Mouse (Mus musculus): ENCODE measurements around the gene Prpsap1. TPM values are rescaled to one million over a fixed set of nuclear protein-coding genes. Genes with fewer than 3 reads are reported as not detected.
A peak's percentile ranks its signal among the peaks of the same experiment; 100 is the strongest.

The Prpsap1 gene
- polyA plus RNA-seq, 1 experiment, result not detected

- TF ChIP-seq CTCF (IDR thresholded peaks at IDR 0.05; ENCODE audit: insufficient read depth, low read depth, low read length) (no peak), POLR2A (IDR thresholded peaks at IDR 0.05; ENCODE audit: insufficient read depth, low read depth, low read length) (no peak)
- H3K4me3 ChIP-seq (ENCODE audit: insufficient read depth, low read depth, low read length), result no peak overlapping the region
- 62% methylated on average over 6 of the region's 6 CpGs for WGBS
- peaks cover 20% of the 10 kb centered on the region for H3K4me1 ChIP-seq (ENCODE audit: control insufficient read depth, insufficient read depth, low read length)
- no peak overlapping the region for H3K27ac ChIP-seq (ENCODE audit: insufficient read depth, low read depth, low read length)
These were observed 2.7 kb downstream of the Prpsap1 start for GRCm38 (mm10) chr11:116491338-116491737.

- H3K4me3 ChIP-seq (ENCODE audit: insufficient read depth, low read depth, low read length), result peak overlapping the region; percentile 86
- peaks cover 20% of the 10 kb centered on the region for H3K4me1 ChIP-seq (ENCODE audit: control insufficient read depth, insufficient read depth, low read length)
- peak overlapping the region; percentile 92 for H3K27ac ChIP-seq (ENCODE audit: insufficient read depth, low read depth, low read length)
- under 1% methylated on average over 61 of the region's 62 CpGs for WGBS
- TF ChIP-seq POLR2A (IDR thresholded peaks at IDR 0.05; ENCODE audit: insufficient read depth, low read depth, low read length), result peak; percentile 60
- no peak for TF ChIP-seq CTCF (IDR thresholded peaks at IDR 0.05; ENCODE audit: insufficient read depth, low read depth, low read length)
These were observed 3.5 kb downstream of the Prpsap1 start for GRCm38 (mm10) chr11:116490232-116491107.

DNA sequence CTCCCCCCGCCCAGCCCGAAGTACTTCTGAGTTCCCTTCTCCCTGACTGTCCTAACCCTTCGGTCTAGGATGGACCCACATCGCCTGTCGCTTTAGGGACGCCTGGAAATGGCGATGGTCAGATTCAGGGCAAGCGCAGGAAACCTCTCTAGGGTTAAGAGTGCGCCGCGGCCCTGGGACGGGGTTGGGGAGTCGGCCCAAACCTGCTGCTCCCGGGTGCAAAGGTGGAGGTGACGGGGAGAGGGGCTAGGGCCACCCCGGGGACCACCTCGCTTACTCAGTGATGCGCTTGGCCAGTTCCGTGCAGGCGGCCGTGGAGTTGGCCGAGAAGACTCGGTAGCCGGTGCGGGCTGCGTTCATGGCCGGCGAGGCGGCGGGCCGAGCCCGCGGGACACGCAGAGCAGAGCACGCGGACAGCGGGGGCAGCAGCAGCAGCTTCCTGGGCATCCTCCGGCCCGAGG is 4.2 kb downstream of the Prpsap1 start:
- 0 out of 2 replicates have a peak overlapping the region, but pooled peaks have one; percentile 15 for H3K27ac ChIP-seq (ENCODE audit: insufficient read depth, low read depth, low read length)
- H3K4me3 ChIP-seq (ENCODE audit: insufficient read depth, low read depth, low read length), result peak overlapping the region; percentile 86
- no peak for TF ChIP-seq POLR2A (IDR thresholded peaks at IDR 0.05; ENCODE audit: insufficient read depth, low read depth, low read length)
- no peak for TF ChIP-seq CTCF (IDR thresholded peaks at IDR 0.05; ENCODE audit: insufficient read depth, low read depth, low read length)
- under 1% methylated on average over 38 of the region's 39 CpGs for WGBS
- H3K4me1 ChIP-seq (ENCODE audit: control insufficient read depth, insufficient read depth, low read length), result peaks cover 13% of the 10 kb centered on the region

- Histone ChIP-seq H3K27ac (ENCODE audit: insufficient read depth, low read depth, low read length) (no peak overlapping the region), H3K4me1 (ENCODE audit: control insufficient read depth, insufficient read depth, low read length) (peaks cover 7% of the 10 kb centered on the region), H3K4me3 (ENCODE audit: insufficient read depth, low read depth, low read length) (peak overlapping the region; percentile 86)
- 62% methylated on average over 14 of the region's 14 CpGs for WGBS
- TF ChIP-seq CTCF (IDR thresholded peaks at IDR 0.05; ENCODE audit: insufficient read depth, low read depth, low read length), result no peak
- no peak for TF ChIP-seq POLR2A (IDR thresholded peaks at IDR 0.05; ENCODE audit: insufficient read depth, low read depth, low read length)
These were observed 5.2 kb downstream of the Prpsap1 start for GRCm38 (mm10) chr11:116488693-116489375.

DNA sequence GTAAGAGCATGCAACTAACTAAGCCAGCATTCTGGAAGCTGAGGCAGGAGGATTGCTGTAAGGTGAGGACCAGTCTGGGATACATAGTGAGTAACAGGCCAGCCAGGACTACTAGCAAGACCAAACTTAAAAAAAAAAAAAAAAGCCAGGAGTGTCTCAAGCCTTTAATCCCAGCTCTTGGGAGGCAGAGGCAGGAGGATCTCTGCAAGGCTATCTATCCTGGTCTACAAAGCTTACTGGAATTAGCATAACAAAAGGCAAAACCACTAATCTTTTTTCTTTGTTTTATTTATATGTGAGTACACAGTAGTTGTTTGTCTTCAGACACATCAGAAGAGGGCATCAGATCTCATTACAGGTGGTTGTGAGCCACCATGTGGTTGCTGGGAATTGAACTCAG is 5.8 kb downstream of the Prpsap1 start:
- H3K4me1 ChIP-seq (ENCODE audit: control insufficient read depth, insufficient read depth, low read length), result peaks cover 6% of the 10 kb centered on the region
- no peak overlapping the region for H3K27ac ChIP-seq (ENCODE audit: insufficient read depth, low read depth, low read length)
- H3K4me3 ChIP-seq (ENCODE audit: insufficient read depth, low read depth, low read length), result no peak overlapping the region
- no peak for TF ChIP-seq CTCF (IDR thresholded peaks at IDR 0.05; ENCODE audit: insufficient read depth, low read depth, low read length)
- TF ChIP-seq POLR2A (IDR thresholded peaks at IDR 0.05; ENCODE audit: insufficient read depth, low read depth, low read length), result no peak

DNA sequence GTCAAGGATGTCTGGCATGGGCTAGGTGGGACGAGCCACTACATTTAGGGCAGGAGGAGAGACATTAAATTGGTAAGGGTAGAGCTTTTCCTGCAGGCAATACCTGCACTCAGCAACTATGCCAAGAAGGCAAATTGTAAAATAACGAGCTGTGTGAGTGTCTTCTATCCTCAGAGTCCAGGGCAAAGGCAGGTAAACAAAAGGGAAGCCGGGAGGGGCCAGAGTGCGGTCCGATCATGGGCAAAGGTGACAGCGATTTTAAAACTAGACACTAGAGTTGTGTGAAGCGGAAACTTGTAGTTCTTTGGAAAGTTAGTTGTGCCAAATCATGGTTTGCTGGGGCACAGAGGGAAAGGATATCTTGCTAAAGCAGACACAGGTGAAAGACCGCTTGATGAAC is 9.7 kb downstream of the Prpsap1 start:
- WGBS, result 90% methylated on average over 8 of the region's 8 CpGs
- TF ChIP-seq CTCF (IDR thresholded peaks at IDR 0.05; ENCODE audit: insufficient read depth, low read depth, low read length) (no peak), POLR2A (IDR thresholded peaks at IDR 0.05; ENCODE audit: insufficient read depth, low read depth, low read length) (no peak)
- no peak overlapping the region for H3K4me3 ChIP-seq (ENCODE audit: insufficient read depth, low read depth, low read length)
- no peak overlapping the region for H3K27ac ChIP-seq (ENCODE audit: insufficient read depth, low read depth, low read length)
- peaks cover 9% of the 10 kb centered on the region; the same call in 1 of the 2 replicates for H3K4me1 ChIP-seq (ENCODE audit: control insufficient read depth, insufficient read depth, low read length)

GRCm38 (mm10) chr11:116481776-116482175 is 12.2 kb downstream of the Prpsap1 start:
- Histone ChIP-seq H3K4me1 (ENCODE audit: control insufficient read depth, insufficient read depth, low read length) (0 out of 2 replicates have a peak, but pooled peaks cover 8% of the 10 kb centered on the region), H3K4me3 (ENCODE audit: insufficient read depth, low read depth, low read length) (no peak overlapping the region), H3K27ac (ENCODE audit: insufficient read depth, low read depth, low read length) (no peak overlapping the region)
- TF ChIP-seq CTCF (IDR thresholded peaks at IDR 0.05; ENCODE audit: insufficient read depth, low read depth, low read length) (no peak), POLR2A (IDR thresholded peaks at IDR 0.05; ENCODE audit: insufficient read depth, low read depth, low read length) (no peak)
- WGBS, result 56% methylated on average over 7 of the region's 7 CpGs

DNA sequence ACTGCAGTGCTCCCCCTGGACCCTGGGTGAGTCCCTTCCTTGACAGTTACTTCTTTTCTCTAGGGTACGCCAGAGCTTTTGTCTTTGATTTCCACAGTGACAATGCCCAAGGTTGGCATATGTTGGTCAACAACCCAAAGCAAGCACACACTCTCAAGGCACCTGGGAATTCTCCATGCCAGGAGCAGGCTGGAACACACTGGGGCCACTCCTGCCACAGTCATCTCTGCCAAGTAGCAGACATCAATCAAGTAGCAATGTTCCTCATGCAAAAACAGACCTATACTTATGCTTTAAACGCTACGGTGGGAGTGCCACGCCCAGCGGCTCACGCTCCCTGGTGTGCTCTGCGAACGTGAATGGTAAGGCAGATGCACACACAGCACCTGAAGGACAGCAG is 13.0 kb downstream of the Prpsap1 start:
- WGBS, result 93% methylated on average over 8 of the region's 8 CpGs
- Histone ChIP-seq H3K4me3 (ENCODE audit: insufficient read depth, low read depth, low read length) (no peak overlapping the region), H3K4me1 (ENCODE audit: control insufficient read depth, insufficient read depth, low read length) (0 out of 2 replicates have a peak, but pooled peaks cover 8% of the 10 kb centered on the region), H3K27ac (ENCODE audit: insufficient read depth, low read depth, low read length) (no peak overlapping the region)
- TF ChIP-seq POLR2A (IDR thresholded peaks at IDR 0.05; ENCODE audit: insufficient read depth, low read depth, low read length) (no peak), CTCF (IDR thresholded peaks at IDR 0.05; ENCODE audit: insufficient read depth, low read depth, low read length) (no peak)

DNA sequence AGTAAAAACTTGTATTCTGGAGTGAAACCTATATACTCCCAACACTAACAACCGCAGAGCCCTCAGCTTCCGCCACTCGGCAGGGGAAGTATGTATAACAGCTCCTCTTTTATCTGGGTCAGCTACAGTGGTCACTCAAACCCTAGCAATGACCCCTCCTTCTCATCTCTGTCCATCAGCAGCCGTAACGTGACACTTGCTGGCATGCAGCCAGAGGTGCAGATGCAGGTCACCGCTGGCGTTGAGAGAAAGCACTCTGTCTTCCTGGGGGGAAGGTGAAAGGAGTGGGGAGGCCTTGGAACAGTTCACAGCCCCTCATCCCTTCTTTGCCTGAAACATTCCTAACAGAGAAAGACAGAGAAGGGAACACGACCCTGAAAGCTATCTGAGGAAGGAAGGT is 14.2 kb downstream of the Prpsap1 start:
- 61% methylated on average over 8 of the region's 8 CpGs for WGBS

More for the DNA sequence above, 14.2 kb downstream of the Prpsap1 start:
- peaks cover 11% of the 10 kb centered on the region; the same call in 1 of the 2 replicates for H3K4me1 ChIP-seq (ENCODE audit: control insufficient read depth, insufficient read depth, low read length)
- no peak for TF ChIP-seq POLR2A (IDR thresholded peaks at IDR 0.05; ENCODE audit: insufficient read depth, low read depth, low read length)
- no peak for TF ChIP-seq CTCF (IDR thresholded peaks at IDR 0.05; ENCODE audit: insufficient read depth, low read depth, low read length)
- H3K27ac ChIP-seq (ENCODE audit: insufficient read depth, low read depth, low read length), result no peak overlapping the region
- H3K4me3 ChIP-seq (ENCODE audit: insufficient read depth, low read depth, low read length), result no peak overlapping the region
